Mouse (Mus musculus) erythroblast, adult 5-6 weeks (primary cell): Measurements from ENCODE around the gene Ercc4. TPM values are rescaled to one million over a fixed set of nuclear protein-coding genes. Genes with fewer than 3 reads are reported as not detected.
"Not testable (repeated sequence)": the region's sequence is repeated elsewhere in the genome, so short reads cannot be mapped to it uniquely, and the experiment has no call there.

Experiments
- ATAC-seq: replicated peaks from 2 replicates; pipeline ENCODE4 v1.8.0; 2016; ENCODE audit warnings: moderate number of reproducible peaks, mild to moderate bottlenecking, moderate TSS enrichment, inconsistent platforms; ENCODE audit not compliant: poor library complexity, low FRiP score, severe bottlenecking
- total RNA-seq, 2 experiments: library from RNA; stranded (forward) in 1 of 2; stranded (reverse) in 1 of 2; fragments of 150-400 nt in 1 of 2; fragments of 200-764, 138-1000 nt in 1 of 2; gene quantifications; 2 replicates each; pipeline versions ENCODE4 v1.2.3 to v1.2.4; 2015 to 2017; ENCODE audit warnings: low replicate concordance in 2 of 2

The Ercc4 gene
- 5.0 and 5.4 TPM in 2 replicates for total RNA-seq (2015; ENCODE audit: low replicate concordance)
- 1.0 and 1.8 TPM in 2 replicates for total RNA-seq (2017; ENCODE audit: low replicate concordance)

DNA sequence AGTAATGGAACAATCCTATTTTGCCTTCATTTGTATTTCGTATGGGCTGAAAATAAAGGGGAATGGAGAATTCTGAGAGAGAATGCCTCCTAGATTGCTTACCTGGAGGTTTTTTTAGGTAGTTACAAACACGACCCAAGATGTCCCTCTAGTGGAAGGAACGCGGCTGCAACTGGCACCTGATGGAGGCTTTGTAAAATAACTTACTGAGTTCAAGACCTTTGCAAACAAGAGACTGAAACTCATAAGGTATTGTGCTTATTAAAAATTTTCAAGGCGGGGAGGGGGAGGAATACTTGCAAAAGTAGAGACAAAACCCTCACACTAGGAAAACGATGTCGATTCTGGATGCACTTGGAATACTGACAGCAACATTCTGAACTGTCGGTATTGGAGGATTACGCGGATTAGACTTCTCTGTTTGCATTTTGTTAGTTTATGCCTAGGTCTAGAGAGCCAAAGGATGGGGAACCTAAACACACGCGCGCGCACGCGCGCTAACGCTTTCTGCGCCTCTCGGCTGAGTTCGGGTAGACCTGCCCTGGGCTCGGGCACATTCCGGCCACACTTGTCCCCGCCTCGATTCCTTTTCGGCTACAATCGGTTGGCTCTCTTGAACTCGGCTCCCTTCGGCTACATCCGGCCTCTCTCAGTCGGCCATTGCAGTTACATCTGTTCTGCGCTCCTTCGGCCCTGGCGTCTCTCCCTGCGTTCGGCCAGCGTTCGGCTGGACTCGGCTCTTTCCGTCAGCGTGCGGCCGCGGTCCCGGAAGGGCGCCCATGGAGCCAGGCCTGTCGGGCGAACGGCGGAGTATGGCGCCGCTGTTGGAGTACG is at the start of gene Ercc4:
Gene Ercc4 (plus strand): TSS at position 529 of the 834 bp plus-strand sequence.
- ATAC-seq, result peak; percentile 97

- ATAC-seq, result no peak
Measured at GRCm38 (mm10) chr16:13061113-13061512, 48.4 kb upstream of the Ercc4 start.

GRCm38 (mm10) chr16:13074176-13074575 is 35.3 kb upstream of the Ercc4 start:
- no peak for ATAC-seq

DNA sequence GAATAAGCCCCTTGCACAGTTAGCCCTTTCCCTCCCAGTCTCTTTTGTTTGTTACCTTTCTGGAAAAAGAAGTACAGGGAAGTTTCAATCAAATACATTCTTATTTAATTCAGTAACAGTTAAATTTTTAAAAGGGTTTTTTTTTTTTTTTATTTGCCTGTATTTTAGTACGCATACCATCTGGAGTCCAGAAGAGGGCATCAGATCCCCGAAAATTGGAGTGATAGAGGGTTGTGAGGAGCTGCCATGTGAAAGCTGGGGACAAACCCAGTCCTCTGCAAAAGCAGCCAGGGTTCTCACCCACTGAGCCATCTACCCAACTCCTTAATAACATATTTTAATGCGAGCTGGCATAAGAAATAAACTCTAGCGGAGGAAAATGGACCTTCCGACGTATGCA is 29.3 kb upstream of the Ercc4 start:
- ATAC-seq, result no peak

DNA sequence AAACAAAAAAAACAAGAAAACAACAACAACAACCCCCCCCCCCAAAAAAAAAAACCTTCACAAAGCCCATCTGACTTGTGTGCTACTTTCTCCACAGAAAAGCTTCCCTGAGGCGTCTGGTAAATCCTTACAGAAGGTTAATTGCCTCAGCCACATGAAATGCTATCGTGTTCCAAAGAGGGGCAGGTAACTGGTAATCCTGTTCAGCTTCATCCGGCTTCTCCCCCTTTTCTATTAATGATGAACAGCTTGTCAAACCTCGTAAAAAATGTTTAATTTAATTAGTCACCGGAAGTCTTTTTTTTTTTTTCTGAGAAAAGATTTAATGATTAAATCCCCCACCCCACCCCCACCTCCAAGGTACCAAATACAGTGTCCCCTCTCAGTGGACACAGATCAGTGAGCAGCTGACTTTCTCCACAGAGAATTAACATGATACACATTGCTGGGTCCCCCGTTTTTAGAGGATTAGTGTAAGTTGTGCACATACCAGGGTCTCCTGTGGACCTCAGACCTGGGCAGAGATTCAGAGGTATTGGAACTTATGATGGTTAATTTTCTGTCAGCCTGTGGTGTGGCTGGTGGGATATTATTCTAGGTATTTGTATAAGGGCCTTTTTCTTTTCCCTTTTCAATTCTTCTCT is 26.2 kb upstream of the Ercc4 start:
- no peak for ATAC-seq

- ATAC-seq, result no peak
Measured at GRCm38 (mm10) chr16:13108356-13108755, 1.1 kb upstream of the Ercc4 start.

DNA sequence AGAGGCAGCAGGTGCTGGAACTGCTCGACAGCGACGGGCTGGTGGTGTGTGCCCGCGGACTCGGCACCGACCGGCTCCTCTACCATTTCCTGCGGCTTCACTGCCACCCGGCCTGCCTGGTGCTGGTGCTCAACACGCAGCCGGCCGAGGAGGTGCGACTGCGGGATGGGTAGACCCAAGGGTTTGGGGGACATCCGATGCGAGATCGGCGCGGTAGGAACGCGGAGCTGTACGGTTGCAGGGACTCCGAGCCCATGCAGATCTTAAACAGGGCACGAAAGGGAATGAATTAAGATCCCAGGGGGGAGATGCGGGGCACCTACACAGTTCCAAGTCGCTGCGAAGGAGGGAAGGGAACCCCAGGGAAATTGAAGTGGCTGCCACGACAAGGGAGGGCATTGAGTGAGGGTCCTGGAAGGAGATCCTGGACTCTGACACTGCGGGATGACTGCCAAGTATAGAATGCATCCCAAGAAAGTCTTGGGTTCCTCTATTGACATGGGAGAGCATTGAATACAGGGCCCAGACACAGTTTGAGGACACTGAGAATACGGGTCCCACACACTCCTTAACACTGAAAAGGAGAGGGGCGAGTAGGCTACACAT is 609 bp downstream of the Ercc4 start:
- peak; percentile 72; the same call in 1 of the 2 replicates for ATAC-seq

- no peak for ATAC-seq
Measured at GRCm38 (mm10) chr16:13114821-13115220, 5.3 kb downstream of the Ercc4 start.

DNA sequence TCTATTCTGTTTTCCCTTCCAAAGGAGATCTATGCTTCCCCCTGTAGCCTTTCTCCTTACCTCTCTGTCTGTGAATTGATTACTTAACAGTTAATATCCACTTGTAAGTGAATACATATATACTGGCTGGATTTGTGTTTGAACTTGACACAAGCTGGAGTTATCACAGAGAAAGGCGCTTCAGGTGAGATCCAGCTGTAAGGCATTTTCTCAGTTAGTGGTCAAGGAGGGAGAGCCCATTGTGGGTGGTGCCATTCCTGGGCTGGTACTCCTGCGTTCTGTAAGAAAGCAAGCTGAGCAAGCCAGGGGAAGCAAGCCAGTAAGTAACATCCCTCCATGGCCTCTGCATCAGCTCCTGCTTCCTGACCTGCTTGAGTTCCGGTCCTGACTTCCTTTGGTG is 6.0 kb downstream of the Ercc4 start:
- not testable (repeated sequence) for ATAC-seq

DNA sequence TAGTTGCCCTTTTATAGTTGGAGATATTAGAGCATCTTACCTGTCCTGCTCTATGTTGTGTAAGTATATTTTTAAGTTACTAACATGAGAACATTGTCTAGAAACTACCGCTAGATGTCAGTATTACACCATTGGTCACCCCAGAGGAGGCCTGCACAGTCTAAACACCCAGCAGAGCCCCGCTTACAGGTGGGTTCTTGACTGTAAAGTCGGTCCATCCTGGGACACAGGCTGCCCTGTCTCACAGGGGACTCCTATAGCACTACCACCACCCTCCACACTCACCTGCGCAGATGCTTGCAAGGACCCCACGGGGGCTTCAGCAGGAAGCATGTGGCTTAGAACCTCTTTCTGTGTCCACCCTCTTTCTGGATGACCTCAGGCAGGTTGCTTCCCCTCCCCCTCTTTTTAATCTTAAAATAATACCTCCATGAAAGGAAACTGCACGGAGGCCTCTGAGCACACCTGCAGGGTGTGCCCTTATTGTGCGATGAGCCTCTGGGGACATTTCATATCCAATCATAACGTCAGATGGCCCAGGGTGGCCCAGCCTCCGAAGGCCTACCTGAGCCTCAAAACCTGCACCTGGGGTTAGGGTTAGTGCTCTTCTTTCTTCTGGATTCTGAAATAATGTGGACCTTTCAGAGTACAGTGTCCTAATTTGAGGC is 7.9 kb downstream of the Ercc4 start:
- peak; percentile 81 for ATAC-seq

- ATAC-seq, result no peak
Measured at GRCm38 (mm10) chr16:13117967-13118430, 8.5 kb downstream of the Ercc4 start.

DNA sequence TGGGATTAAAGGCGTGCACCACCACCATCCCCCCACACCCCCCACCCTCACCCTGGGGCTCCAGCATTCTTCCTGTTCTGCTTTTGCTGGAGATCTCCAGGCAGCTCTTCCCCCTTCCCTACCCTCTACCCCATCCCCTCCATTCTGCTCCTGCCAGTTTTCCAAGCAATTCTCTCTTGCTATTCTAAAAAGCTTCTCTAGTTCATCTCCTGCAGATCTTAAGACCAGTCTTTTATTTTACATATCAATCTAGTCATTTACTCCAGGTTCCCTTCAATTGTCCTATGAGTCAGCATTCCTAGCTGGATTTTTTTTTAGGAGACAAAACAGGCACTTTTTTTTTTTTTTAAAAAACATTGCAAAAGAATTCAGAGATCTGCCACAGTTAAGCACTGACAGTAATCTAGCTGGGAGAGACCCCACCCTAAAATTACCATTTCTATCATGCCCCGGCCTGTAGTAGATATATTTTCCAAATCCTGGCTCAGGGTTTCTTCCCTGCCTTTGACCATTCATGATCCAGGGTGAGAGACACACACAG is 9.3 kb downstream of the Ercc4 start:
- no peak for ATAC-seq

- ATAC-seq, result no peak
Measured at GRCm38 (mm10) chr16:13119641-13120350, 10.3 kb downstream of the Ercc4 start.

GRCm38 (mm10) chr16:13125357-13125756 is 15.9 kb downstream of the Ercc4 start:
- no peak for ATAC-seq

DNA sequence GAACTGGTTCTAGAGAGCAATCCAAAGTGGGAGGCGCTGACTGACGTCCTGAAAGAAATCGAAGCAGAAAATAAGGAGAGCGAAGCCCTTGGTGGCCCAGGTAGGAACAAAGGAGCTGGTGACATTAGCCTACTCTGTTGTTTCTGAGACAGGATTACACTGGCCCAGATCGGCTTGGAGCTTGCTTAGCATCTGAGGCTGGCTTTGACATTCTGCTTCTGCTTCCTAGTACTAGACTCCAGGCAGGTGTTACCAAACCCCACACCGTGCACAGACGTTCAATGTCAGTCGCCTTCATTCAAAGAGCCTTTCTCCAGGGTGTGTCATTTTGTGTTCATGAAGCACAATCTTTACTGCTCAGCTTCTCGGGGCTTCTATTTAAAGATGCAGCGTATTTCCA is 18.1 kb downstream of the Ercc4 start:
- no peak for ATAC-seq

GRCm38 (mm10) chr16:13130412-13130811 is 20.9 kb downstream of the Ercc4 start:
- peak; percentile 62; the same call in 1 of the 2 replicates for ATAC-seq

DNA sequence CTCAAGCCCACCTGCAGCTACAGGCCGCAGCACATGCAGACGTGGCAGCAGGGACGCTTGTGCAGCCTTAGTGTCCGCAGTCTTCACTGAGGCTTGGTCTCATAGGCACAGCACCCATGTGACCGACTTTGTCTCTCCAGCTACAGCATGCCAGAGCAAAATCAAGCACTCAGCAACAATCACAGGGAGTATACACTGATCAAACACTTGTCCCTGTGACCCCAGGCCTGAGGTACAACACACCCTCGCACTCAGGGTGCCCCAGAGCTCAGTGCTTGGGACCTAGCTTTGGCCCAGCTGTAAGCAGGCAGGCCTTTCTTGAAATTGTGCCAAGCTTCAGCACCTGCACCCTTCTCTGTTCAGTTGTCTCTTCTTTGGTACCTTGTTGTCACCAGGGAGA is 31.7 kb downstream of the Ercc4 start:
- no peak for ATAC-seq

- no peak for ATAC-seq
Measured at GRCm38 (mm10) chr16:13143932-13144331, 34.4 kb downstream of the Ercc4 start.
